Comparison of ENCODE assay signal across 11 mouse cellular contexts in the genomic region with DNA sequence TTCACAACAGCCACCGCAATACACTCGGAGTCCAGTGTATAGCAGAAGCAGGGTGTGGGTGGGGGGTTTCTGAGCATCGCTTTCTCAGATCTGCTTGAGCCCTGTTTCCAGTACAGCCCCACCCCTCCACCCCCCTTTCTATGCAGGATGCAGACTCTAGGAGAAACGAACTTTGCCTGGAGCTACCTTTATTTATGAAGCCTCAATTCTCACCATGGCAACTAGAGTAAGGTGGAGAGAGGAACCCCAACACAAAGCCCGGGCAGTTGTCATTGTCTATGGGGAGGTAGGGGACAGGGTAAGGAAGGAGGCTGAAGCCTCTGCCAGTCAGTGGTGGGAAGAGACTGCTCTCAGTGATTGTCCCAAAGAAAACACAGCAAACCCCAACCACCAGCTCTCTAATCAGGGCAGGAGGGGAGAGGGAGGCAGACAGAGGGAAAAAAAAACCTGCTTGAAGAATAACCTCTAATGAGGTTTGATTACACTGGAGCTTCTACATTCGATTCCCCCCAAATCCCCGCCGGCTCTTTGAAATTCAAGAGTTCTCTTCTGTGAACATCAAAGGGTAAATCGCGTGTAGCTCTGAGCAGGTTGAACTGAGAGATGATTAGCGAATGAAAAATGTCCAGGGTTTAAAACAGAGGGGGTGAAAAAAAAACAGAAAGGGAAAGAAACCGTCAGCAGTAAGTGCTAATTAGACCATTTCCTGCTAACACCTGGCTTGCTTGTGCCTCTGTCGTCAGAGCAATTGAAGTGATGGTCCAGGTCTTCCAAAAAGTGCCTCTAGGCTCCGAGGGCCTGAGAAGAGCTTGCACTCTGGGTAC.
A peak's percentile ranks its signal among the peaks of the same experiment; 100 is the strongest.
DNase-seq lines count a peak whose midpoint lies in the region; ATAC-seq lines count a peak whose summit lies in the region.
"Had no signal": no experiment of that assay in that cellular context is flagged by ENCODE, and none has a peak within 500 bp of the region (broad histone marks: within the 10 kb centered on the region; RNA-seq: fewer than 3 reads in every experiment).

No protein-coding gene starts in this region.

- H3K4me2 ChIP-seq in hindbrain, embryonic 11.5 days (replicated peaks; ENCODE audit: low read depth, low read length) = no peak overlapping the region
- H3K4me2 ChIP-seq in midbrain, embryonic 14.5 days (ENCODE audit: low read length) = peak overlapping the region; percentile 15
- H3K4me2 ChIP-seq: liver, embryonic 15.5 days had no signal

- no peaks in the 10 kb centered on the region for H3K36me3 ChIP-seq in embryonic facial prominence, embryonic 10.5 days (replicated peaks)
- H3K36me3 ChIP-seq in hindbrain, embryonic 11.5 days (ENCODE audit: control insufficient read depth, insufficient read depth, low read length) = no peaks in the 10 kb centered on the region
- H3K36me3 ChIP-seq in midbrain, embryonic 14.5 days (ENCODE audit: control insufficient read depth, insufficient read depth, low read length) = no peaks in the 10 kb centered on the region
- H3K36me3 ChIP-seq: liver, embryonic 15.5 days had no signal

- H3K27me3 ChIP-seq in embryonic facial prominence, embryonic 10.5 days (replicated peaks; ENCODE audit: low read depth, poor library complexity, severe bottlenecking) = no peaks in the 10 kb centered on the region; the same call in 1 of the 2 replicates
- H3K27me3 ChIP-seq in hindbrain, embryonic 11.5 days (ENCODE audit: control insufficient read depth, insufficient read depth, low read length) = no peaks in the 10 kb centered on the region
- no peaks in the 10 kb centered on the region for H3K27me3 ChIP-seq in midbrain, embryonic 14.5 days (ENCODE audit: control insufficient read depth, insufficient read depth, low read length)
- H3K27me3 ChIP-seq: CH12.LX; liver, embryonic 15.5 days; megakaryocyte, embryonic 14.5 days had no signal

- no peaks in the 10 kb centered on the region for H3K9me3 ChIP-seq in embryonic facial prominence, embryonic 10.5 days
- H3K9me3 ChIP-seq in hindbrain, embryonic 11.5 days (ENCODE audit: control insufficient read depth, low read length) = no peaks in the 10 kb centered on the region
- H3K9me3 ChIP-seq in midbrain, embryonic 14.5 days (ENCODE audit: control insufficient read depth, low read length) = no peaks in the 10 kb centered on the region
- H3K9me3 ChIP-seq: liver, embryonic 15.5 days; megakaryocyte, embryonic 14.5 days had no signal

- 35% methylated on average over 14 of the region's 14 CpGs for WGBS in embryonic facial prominence, embryonic 10.5 days
- 45% methylated on average over 14 of the region's 14 CpGs for WGBS in hindbrain, embryonic 11.5 days
- 27% methylated on average over 14 of the region's 14 CpGs for WGBS in midbrain, embryonic 14.5 days

- no peak overlapping the region for H3K9ac ChIP-seq in hindbrain, embryonic 11.5 days (ENCODE audit: low read depth, low read length)
- no peak overlapping the region for H3K9ac ChIP-seq in midbrain, embryonic 14.5 days (replicated peaks; ENCODE audit: low read length)
- H3K9ac ChIP-seq: liver, embryonic 15.5 days had no signal

- no peak overlapping the region for H3K4me3 ChIP-seq in embryonic facial prominence, embryonic 10.5 days
- no peak overlapping the region for H3K4me3 ChIP-seq in hindbrain, embryonic 11.5 days (ENCODE audit: low read depth, low read length)
- H3K4me3 ChIP-seq in midbrain, embryonic 14.5 days (replicated peaks; ENCODE audit: low read depth, low read length) = no peak overlapping the region
- H3K4me3 ChIP-seq: liver, embryonic 15.5 days; megakaryocyte, embryonic 14.5 days had no signal

- ATAC-seq in hindbrain, embryonic 11.5 days (ENCODE audit: low FRiP score) = peak; percentile 53; the same call in 1 of the 2 replicates
- ATAC-seq in midbrain, embryonic 14.5 days (ENCODE audit: low FRiP score, low TSS enrichment) = peak; percentile 81

- intact Hi-C loops in left cerebral cortex, postnatal 4 days (cut with DNase I) = no loop called here
- intact Hi-C loops in heart, postnatal 14 days (cut with DNase I) = no loop called here

- H3K4me1 ChIP-seq in embryonic facial prominence, embryonic 10.5 days = peaks cover 15% of the 10 kb centered on the region
- H3K4me1 ChIP-seq in hindbrain, embryonic 11.5 days (replicated peaks; ENCODE audit: control insufficient read depth, insufficient read depth, low read length) = no peaks in the 10 kb centered on the region
- H3K4me1 ChIP-seq in midbrain, embryonic 14.5 days (ENCODE audit: control insufficient read depth, insufficient read depth, low read length) = peaks cover 24% of the 10 kb centered on the region
- H3K4me1 ChIP-seq: liver, embryonic 15.5 days; megakaryocyte, embryonic 14.5 days had no signal

- H3K27ac ChIP-seq in embryonic facial prominence, embryonic 10.5 days (replicated peaks) = no peak overlapping the region
- H3K27ac ChIP-seq in hindbrain, embryonic 11.5 days (ENCODE audit: low read depth, low read length) = no peak overlapping the region
- peak overlapping the region; percentile 82 for H3K27ac ChIP-seq in midbrain, embryonic 14.5 days (replicated peaks; ENCODE audit: low read depth, low read length)
- H3K27ac ChIP-seq: liver, embryonic 15.5 days had no signal

- peak; percentile 60 for DNase-seq in A20 (ENCODE audit: low read depth, low spot score)
- peak; percentile 30 for DNase-seq in embryonic facial prominence, embryonic 10.5 days (ENCODE audit: low spot score)
- peak; percentile 4 for DNase-seq in hindbrain, embryonic 11.5 days (ENCODE audit: low spot score)
- DNase-seq in midbrain, embryonic 14.5 days = peak; percentile 83
- DNase-seq in gastrocnemius, adult 18-20 months (ENCODE audit: low spot score) = no peak
- DNase-seq in layer of hippocampus, adult 18-20 months (ENCODE audit: low spot score in 2 of 2) = no peak
- no peak for DNase-seq in left cerebral cortex, postnatal 4 days
- DNase-seq in heart, postnatal 14 days = no peak

Comparison
In these comparisons a context has a peak if more than half of its experiments do, and no peak if none do; other contexts are left out.
1. DNase-seq: peak in A20 (single experiment), embryonic facial prominence, embryonic 10.5 days (single experiment), hindbrain, embryonic 11.5 days (single experiment) and midbrain, embryonic 14.5 days (single experiment); none in gastrocnemius, adult 18-20 months (single experiment), layer of hippocampus, adult 18-20 months (0 of 2), left cerebral cortex, postnatal 4 days (single experiment) and heart, postnatal 14 days (0 of 2).